Mouse (Mus musculus) heart, embryonic 10.5 days (tissue): ENCODE measurements at regions not wholly inside any gene's neighbourhood (a gene's known extent, or its start where the extent isn't known, plus 50 kb on each side); places are given as distances from the start of the nearest gene placed in this dataset. TPM values are rescaled to one million over a fixed set of nuclear protein-coding genes. Genes with fewer than 3 reads are reported as not detected.

Experiments used
- microRNA-seq: library from miRNA; unstranded; fragments of <30 nt; microRNA quantifications from one replicate; pipeline ENCODE4, GENCODE M21; 2017

Small RNAs in the stretch of these regions (microRNA-seq; reads per million reads assigned to microRNA genes)
- not detected for gene Gm22619
